Mouse (Mus musculus): Measurements from ENCODE around the gene Myof. TPM values are rescaled to one million over a fixed set of nuclear protein-coding genes. Genes with fewer than 3 reads are reported as not detected.

Gene Myof
- polyA plus RNA-seq, 1 experiment from 2014 or later = 2.6 TPM

Other genes with a start within 250 kb of the Myof start
- gene Cep55, start 11.4 kb upstream of the Myof start, polyA plus RNA-seq (2015; fragmentation: Nextera tagmentation; extraction: Ambion mirVana) = 8.2 and 9.6 TPM in 2 replicates
- not detected in 2 replicates for gene Ffar4, start 53.5 kb upstream of the Myof start, polyA plus RNA-seq (2015; fragmentation: Nextera tagmentation; extraction: Ambion mirVana)
- 2.7 and 5.5 TPM in 2 replicates for gene Rbp4, start 81.7 kb upstream of the Myof start, polyA plus RNA-seq (2015; fragmentation: Nextera tagmentation; extraction: Ambion mirVana)
- gene Pde6c, start 89.2 kb upstream of the Myof start, polyA plus RNA-seq (2015; fragmentation: Nextera tagmentation; extraction: Ambion mirVana) = 0.30 and 0.47 TPM in 2 replicates
- 49.1 and 49.6 TPM in 2 replicates for gene Fra10ac1, start 180.6 kb upstream of the Myof start, polyA plus RNA-seq (2015; fragmentation: Nextera tagmentation; extraction: Ambion mirVana)
- 13.1 and 14.0 TPM in 2 replicates for gene Lgi1, start 221.0 kb upstream of the Myof start, polyA plus RNA-seq (2015; fragmentation: Nextera tagmentation; extraction: Ambion mirVana)